Mouse (Mus musculus): ENCODE results near the gene 4933428G20Rik.

- no peak for TF ChIP-seq CTCF (IDR thresholded peaks at IDR 0.05; ENCODE audit: extremely low read depth, insufficient read length, insufficient replicate concordance, low read depth, low read length)
- TF ChIP-seq POLR2A (IDR thresholded peaks at IDR 0.05; ENCODE audit: low read depth, low read length), result no peak
These were observed 20.3 kb downstream of the 4933428G20Rik start for GRCm38 (mm10) chr11:97479824-97480223.

Data from small intestine, adult 2 months (tissue).